Mouse (Mus musculus): ENCODE measurements at regions not wholly inside any gene's neighbourhood (a gene's known extent, or its start where the extent isn't known, plus 50 kb on each side); places are given as distances from the start of the nearest gene placed in this dataset.
A peak's percentile ranks its signal among the peaks of the same experiment; 100 is the strongest.

GRCm38 (mm10) chr13:5956145-5956544 lies 94.9 kb downstream of the Klf6 start:
- DNase-seq (ENCODE audit: low spot score) (no peak), ATAC-seq (no peak)
- Histone ChIP-seq H3K27ac (ENCODE audit: low read length) (no peak overlapping the region), H3K27me3 (replicated peaks; ENCODE audit: insufficient read depth, low read length) (no peaks in the 10 kb centered on the region), H3K4me3 (ENCODE audit: low read depth, low read length) (no peak overlapping the region), H3K9me3 (ENCODE audit: low read length) (no peaks in the 10 kb centered on the region), H3K4me2 (replicated peaks; ENCODE audit: low read depth, low read length) (no peak overlapping the region), H3K4me1 (ENCODE audit: insufficient read depth, low read depth, low read length) (no peaks in the 10 kb centered on the region), H3K9ac (replicated peaks; ENCODE audit: low read depth) (no peak overlapping the region), H3K36me3 (ENCODE audit: insufficient read depth, low read length) (no peaks in the 10 kb centered on the region)
- 21% methylated on average over 1 of the region's 1 CpGs for WGBS
- TF ChIP-seq EP300 (IDR thresholded peaks at IDR 0.05) = no peak
- no peak for TF ChIP-seq CTCF (IDR thresholded peaks at IDR 0.05)

GRCm38 (mm10) chr13:5962947-5963346 lies 101.7 kb downstream of the Klf6 start:
- no peak overlapping the region for H3K4me2 ChIP-seq (replicated peaks; ENCODE audit: low read depth, low read length)
- H3K27me3 ChIP-seq (replicated peaks; ENCODE audit: insufficient read depth, low read length) = no peaks in the 10 kb centered on the region
- no peak overlapping the region for H3K27ac ChIP-seq (ENCODE audit: low read length)
- WGBS = 61% methylated on average over 1 of the region's 1 CpGs
- peak; percentile 75 for ATAC-seq
- TF ChIP-seq CTCF (IDR thresholded peaks at IDR 0.05) (no peak), EP300 (IDR thresholded peaks at IDR 0.05) (peak; percentile 61)
- no peaks in the 10 kb centered on the region for H3K36me3 ChIP-seq (ENCODE audit: insufficient read depth, low read length)
- no peaks in the 10 kb centered on the region for H3K4me1 ChIP-seq (ENCODE audit: insufficient read depth, low read depth, low read length)
- H3K4me3 ChIP-seq (ENCODE audit: low read depth, low read length) = no peak overlapping the region
- peak; percentile 66 for DNase-seq (ENCODE audit: low spot score)
- no peak overlapping the region for H3K9ac ChIP-seq (replicated peaks; ENCODE audit: low read depth)
- no peaks in the 10 kb centered on the region for H3K9me3 ChIP-seq (ENCODE audit: low read length)

- DNase-seq (ENCODE audit: low spot score) (no peak), ATAC-seq (no peak)
- TF ChIP-seq CTCF (IDR thresholded peaks at IDR 0.05) (no peak), EP300 (IDR thresholded peaks at IDR 0.05) (no peak)
- no peak overlapping the region for H3K27ac ChIP-seq (ENCODE audit: low read length)
- no peak overlapping the region for H3K4me3 ChIP-seq (ENCODE audit: low read depth, low read length)
- no peaks in the 10 kb centered on the region for H3K27me3 ChIP-seq (replicated peaks; ENCODE audit: insufficient read depth, low read length)
- no peak overlapping the region for H3K9ac ChIP-seq (replicated peaks; ENCODE audit: low read depth)
- H3K4me1 ChIP-seq (ENCODE audit: insufficient read depth, low read depth, low read length) = no peaks in the 10 kb centered on the region
- 76% methylated on average over 1 of the region's 1 CpGs for WGBS
- no peaks in the 10 kb centered on the region for H3K36me3 ChIP-seq (ENCODE audit: insufficient read depth, low read length)
- H3K4me2 ChIP-seq (replicated peaks; ENCODE audit: low read depth, low read length) = no peak overlapping the region
- no peaks in the 10 kb centered on the region for H3K9me3 ChIP-seq (ENCODE audit: low read length)
Observed at GRCm38 (mm10) chr13:5964626-5965025, 103.3 kb downstream of the Klf6 start.

GRCm38 (mm10) chr13:5978615-5979014 lies 117.3 kb downstream of the Klf6 start:
- TF ChIP-seq CTCF (IDR thresholded peaks at IDR 0.05) (no peak), EP300 (IDR thresholded peaks at IDR 0.05) (no peak)
- no peaks in the 10 kb centered on the region for H3K36me3 ChIP-seq (ENCODE audit: insufficient read depth, low read length)
- no peak overlapping the region for H3K27ac ChIP-seq (ENCODE audit: low read length)
- ATAC-seq (no peak), DNase-seq (ENCODE audit: low spot score) (no peak)
- H3K27me3 ChIP-seq (replicated peaks; ENCODE audit: insufficient read depth, low read length) = no peaks in the 10 kb centered on the region
- 48% methylated on average over 1 of the region's 1 CpGs for WGBS
- no peaks in the 10 kb centered on the region for H3K9me3 ChIP-seq (ENCODE audit: low read length)
- no peaks in the 10 kb centered on the region for H3K4me1 ChIP-seq (ENCODE audit: insufficient read depth, low read depth, low read length)
- H3K4me3 ChIP-seq (ENCODE audit: low read depth, low read length) = no peak overlapping the region
- H3K4me2 ChIP-seq (replicated peaks; ENCODE audit: low read depth, low read length) = no peak overlapping the region
- H3K9ac ChIP-seq (replicated peaks; ENCODE audit: low read depth) = no peak overlapping the region

GRCm38 (mm10) chr13:5987491-5987890 lies 126.2 kb downstream of the Klf6 start:
- H3K27me3 ChIP-seq (replicated peaks; ENCODE audit: insufficient read depth, low read length) = no peaks in the 10 kb centered on the region
- H3K4me3 ChIP-seq (ENCODE audit: low read depth, low read length) = no peak overlapping the region
- no peak overlapping the region for H3K9ac ChIP-seq (replicated peaks; ENCODE audit: low read depth)
- no peaks in the 10 kb centered on the region for H3K36me3 ChIP-seq (ENCODE audit: insufficient read depth, low read length)
- TF ChIP-seq CTCF (IDR thresholded peaks at IDR 0.05) (no peak), EP300 (IDR thresholded peaks at IDR 0.05) (no peak)
- no peaks in the 10 kb centered on the region for H3K9me3 ChIP-seq (ENCODE audit: low read length)
- DNase-seq (ENCODE audit: low spot score) (no peak), ATAC-seq (no peak)
- H3K4me1 ChIP-seq (ENCODE audit: insufficient read depth, low read depth, low read length) = no peaks in the 10 kb centered on the region
- WGBS = 92% methylated on average over 2 of the region's 2 CpGs
- H3K4me2 ChIP-seq (replicated peaks; ENCODE audit: low read depth, low read length) = no peak overlapping the region
- no peak overlapping the region for H3K27ac ChIP-seq (ENCODE audit: low read length)

GRCm38 (mm10) chr13:5988407-5988806 lies 127.1 kb downstream of the Klf6 start:
- H3K9me3 ChIP-seq (ENCODE audit: low read length) = no peaks in the 10 kb centered on the region
- H3K36me3 ChIP-seq (ENCODE audit: insufficient read depth, low read length) = no peaks in the 10 kb centered on the region
- H3K4me2 ChIP-seq (replicated peaks; ENCODE audit: low read depth, low read length) = no peak overlapping the region
- no peaks in the 10 kb centered on the region for H3K4me1 ChIP-seq (ENCODE audit: insufficient read depth, low read depth, low read length)
- H3K9ac ChIP-seq (replicated peaks; ENCODE audit: low read depth) = no peak overlapping the region
- no peak overlapping the region for H3K27ac ChIP-seq (ENCODE audit: low read length)
- H3K27me3 ChIP-seq (replicated peaks; ENCODE audit: insufficient read depth, low read length) = no peaks in the 10 kb centered on the region
- ATAC-seq (no peak), DNase-seq (ENCODE audit: low spot score) (no peak)
- H3K4me3 ChIP-seq (ENCODE audit: low read depth, low read length) = no peak overlapping the region
- 77% methylated on average over 7 of the region's 7 CpGs for WGBS
- TF ChIP-seq CTCF (IDR thresholded peaks at IDR 0.05) (no peak), EP300 (IDR thresholded peaks at IDR 0.05) (no peak)

- no peak for TF ChIP-seq CTCF (IDR thresholded peaks at IDR 0.05)
- TF ChIP-seq EP300 (IDR thresholded peaks at IDR 0.05) = no peak
- no peak for ATAC-seq
- Histone ChIP-seq H3K27ac (ENCODE audit: low read length) (no peak overlapping the region), H3K9me3 (ENCODE audit: low read length) (no peaks in the 10 kb centered on the region), H3K9ac (replicated peaks; ENCODE audit: low read depth) (no peak overlapping the region), H3K36me3 (ENCODE audit: insufficient read depth, low read length) (no peaks in the 10 kb centered on the region), H3K4me2 (replicated peaks; ENCODE audit: low read depth, low read length) (no peak overlapping the region), H3K27me3 (replicated peaks; ENCODE audit: insufficient read depth, low read length) (no peaks in the 10 kb centered on the region), H3K4me3 (ENCODE audit: low read depth, low read length) (no peak overlapping the region), H3K4me1 (ENCODE audit: insufficient read depth, low read depth, low read length) (no peaks in the 10 kb centered on the region)
- no peak for DNase-seq (ENCODE audit: low spot score)
- 68% methylated on average over 8 of the region's 8 CpGs for WGBS
Observed at GRCm38 (mm10) chr13:6000559-6001217, 139.4 kb downstream of the Klf6 start.
